Mouse (Mus musculus) CD4-positive, CD25-positive, alpha-beta regulatory T cell, adult 2 months (primary cell): ENCODE measurements at regions not wholly inside any gene's neighbourhood (a gene's known extent, or its start where the extent isn't known, plus 50 kb on each side); places are given as distances from the start of the nearest gene placed in this dataset.
"Not testable (repeated sequence)": the region's sequence is repeated elsewhere in the genome, so short reads cannot be mapped to it uniquely, and the experiment has no call there.

Experiments used
- DNase-seq: peaks from one replicate; pipeline ENCODE4 v3.0.0-alpha.2; 2012; ENCODE audit warnings: low read depth, low spot score

- no peak for DNase-seq
Measured at GRCm38 (mm10) chr13:111904616-111905212, 95.9 kb upstream of the Map3k1 start.

- no peak for DNase-seq
Measured at GRCm38 (mm10) chr13:111905213-111905701, 96.5 kb upstream of the Map3k1 start.

DNA sequence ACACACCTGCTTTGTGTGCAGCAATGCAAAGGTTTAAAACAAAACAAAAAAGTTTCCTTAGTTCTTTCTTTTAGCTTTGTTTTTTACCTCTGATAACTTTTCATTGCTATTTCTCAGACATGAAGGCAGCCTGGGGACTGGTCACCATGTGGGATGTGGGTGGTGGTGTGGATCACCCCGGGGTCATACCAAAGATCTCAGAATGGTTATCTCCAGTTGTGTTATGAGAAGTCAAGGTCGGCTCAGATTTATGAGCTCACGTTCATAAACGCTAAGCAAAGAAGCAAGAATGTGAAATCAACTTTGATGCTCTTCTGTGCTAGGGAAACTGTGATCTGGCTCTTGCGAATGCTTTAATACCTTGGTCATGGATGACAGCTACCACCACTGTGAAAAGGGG is 102.3 kb upstream of the Map3k1 start:
- DNase-seq, result no peak

- peak; percentile 14 for DNase-seq
Measured at GRCm38 (mm10) chr13:111911661-111912312, 103.0 kb upstream of the Map3k1 start.

- no peak for DNase-seq
Measured at GRCm38 (mm10) chr13:111914348-111914913, 105.6 kb upstream of the Map3k1 start.

- not testable (repeated sequence) for DNase-seq
Measured at GRCm38 (mm10) chr13:111919417-111919816, 110.6 kb upstream of the Map3k1 start.

DNA sequence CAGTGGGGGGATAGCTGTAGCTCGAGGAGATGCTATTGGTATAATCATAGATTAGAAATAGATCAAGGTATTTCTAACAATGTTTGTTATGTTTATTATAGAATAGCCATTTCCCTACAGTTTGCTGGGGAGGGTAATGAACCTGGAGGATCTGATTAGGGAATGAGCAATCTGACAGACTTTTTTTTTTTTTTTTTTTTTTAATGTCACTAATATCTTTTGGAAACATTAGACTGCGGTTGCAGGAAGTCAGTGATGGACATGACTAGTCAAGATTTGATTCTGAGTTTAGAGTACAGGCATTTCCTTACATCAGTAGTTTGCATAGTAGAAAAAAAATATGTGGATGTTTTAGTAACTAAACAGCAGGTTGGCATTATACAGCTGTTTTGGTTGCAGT is 111.7 kb upstream of the Map3k1 start:
- DNase-seq, result no peak

- DNase-seq, result no peak
Measured at GRCm38 (mm10) chr13:111921142-111922035, 112.6 kb upstream of the Map3k1 start.

- no peak for DNase-seq
Measured at GRCm38 (mm10) chr13:111925349-111925748, 116.6 kb upstream of the Map3k1 start.

GRCm38 (mm10) chr13:111926801-111927200 is 118.0 kb upstream of the Map3k1 start:
- no peak for DNase-seq

DNA sequence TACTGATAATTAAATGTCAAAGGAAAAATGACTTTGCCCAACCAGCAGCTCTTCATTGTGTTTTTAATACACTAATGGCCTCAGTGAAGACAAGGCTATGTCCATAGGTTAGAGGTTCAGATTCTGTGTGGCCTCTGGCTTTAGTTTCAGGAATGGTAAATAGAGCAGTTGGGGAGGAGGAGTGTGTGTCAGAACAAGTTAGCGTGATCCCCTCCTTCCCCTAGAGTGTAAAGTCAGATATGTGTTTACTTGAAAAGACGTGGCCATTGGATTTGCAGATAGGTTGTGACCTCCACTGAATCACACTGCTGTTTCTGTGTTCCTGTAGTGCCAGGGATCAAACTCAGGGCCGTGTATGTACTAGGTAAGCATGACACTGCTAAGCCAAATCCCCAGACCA is 118.7 kb upstream of the Map3k1 start:
- no peak for DNase-seq

DNA sequence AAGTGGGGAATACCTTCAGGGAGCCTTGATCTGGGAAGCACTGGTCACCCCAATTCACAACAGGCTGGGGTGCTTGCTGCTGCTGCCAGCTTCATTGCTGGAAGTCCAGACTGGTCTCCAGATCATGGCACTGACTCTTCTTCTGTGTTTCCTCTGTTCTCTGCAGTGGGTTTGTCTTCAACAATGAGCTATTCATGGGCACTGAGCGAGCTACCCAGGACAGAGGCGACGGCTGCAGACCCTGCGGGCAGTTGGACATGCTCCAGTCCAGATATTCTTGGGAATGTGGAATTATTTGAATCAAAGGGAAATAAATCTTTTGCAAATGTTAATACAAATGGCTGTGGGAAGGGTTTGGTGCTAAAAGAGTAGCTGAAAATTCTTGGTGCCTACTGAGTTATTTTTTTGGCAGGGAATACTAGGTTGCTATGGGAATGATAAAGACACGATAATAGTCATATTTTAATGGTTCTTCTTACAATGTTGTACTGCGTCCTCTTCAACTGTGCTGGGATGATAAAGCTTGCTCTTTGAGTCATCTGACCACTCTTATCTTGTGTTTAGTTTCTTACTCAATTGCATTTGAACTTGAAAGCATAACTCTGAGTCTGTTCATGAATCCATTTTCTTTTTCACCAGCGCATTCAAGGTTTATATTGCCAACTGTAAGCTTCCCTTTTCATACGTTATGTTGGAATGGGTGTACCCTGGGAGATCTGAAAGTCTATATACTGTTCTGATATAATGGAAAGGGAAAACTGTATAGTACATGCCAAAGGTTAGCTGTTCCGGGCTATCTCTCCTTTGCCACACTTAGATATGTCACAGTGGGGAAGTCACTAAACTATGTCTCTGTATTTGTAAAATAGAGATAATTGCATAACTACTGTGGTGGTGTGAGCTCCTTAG is 120.1 kb upstream of the Map3k1 start:
- DNase-seq, result no peak

DNA sequence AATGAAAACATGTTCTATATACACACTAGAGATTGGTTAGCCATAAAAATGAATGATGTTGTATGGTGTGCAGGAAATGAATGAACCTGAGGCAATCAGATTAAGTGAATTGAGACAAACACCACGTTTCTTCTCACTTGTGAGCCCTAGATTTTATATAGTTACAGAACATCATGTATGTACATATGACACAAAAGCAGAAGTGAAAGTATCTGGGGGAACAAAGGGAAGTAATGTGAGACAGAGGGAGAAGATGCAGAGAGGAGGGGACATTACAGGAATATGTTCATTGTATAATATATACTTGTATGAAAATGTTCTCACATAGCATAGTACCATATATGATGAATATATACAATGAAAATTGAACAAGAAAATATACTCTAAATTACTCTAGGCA is 121.1 kb upstream of the Map3k1 start:
- DNase-seq, result no peak

DNA sequence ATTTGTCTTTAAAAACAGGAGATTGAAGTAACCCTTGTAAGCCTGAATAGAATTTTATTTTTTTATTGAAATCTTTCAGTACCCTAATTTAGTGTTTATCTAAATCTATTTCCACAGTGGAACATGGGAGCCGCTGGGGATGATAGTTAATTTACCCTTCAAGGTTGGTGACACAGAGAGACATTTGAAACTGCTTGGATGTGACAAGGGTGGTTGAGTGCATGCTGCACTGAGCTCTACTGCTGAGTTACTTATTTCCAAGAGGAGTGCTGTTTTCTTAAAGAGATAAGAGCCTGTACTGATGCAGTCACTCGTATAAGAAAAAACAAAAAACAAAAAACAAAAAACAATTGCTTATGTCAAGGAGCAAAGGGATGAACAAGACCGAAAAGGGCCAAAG is 123.7 kb upstream of the Map3k1 start:
- no peak for DNase-seq

DNA sequence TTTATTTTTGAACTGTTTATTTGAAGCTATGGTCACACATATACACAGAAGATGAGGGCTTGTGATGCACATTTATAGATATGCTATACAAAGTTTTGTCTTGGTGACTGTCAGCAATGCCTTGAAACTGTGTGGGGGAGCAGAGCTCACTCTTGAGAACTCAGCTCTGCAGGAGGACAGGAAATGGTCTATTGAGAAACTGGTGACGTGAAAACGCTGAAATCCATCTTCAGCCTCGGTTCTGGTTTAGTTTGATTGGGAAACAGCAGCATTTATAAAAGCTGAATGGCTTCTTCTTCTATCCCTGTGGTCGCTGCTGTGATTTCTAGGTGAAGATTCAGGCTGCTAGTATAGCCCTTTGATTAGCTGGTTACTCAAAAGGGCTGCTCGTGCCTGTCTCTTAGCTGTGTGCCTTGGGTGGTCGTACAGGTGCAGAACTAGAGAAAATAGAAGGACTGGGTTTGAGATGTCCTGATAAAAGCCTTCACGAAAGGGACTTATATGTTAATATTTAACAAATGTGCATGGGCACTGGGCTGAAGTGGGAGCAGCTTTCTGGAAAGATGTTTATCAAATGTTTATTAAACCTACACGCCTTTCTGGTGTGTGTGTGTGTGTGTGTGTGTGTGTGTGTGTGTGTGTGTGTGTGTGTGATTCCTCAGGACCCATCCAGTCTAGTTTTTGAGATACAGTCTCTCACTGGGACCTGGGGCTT is 124.9 kb upstream of the Map3k1 start:
- DNase-seq, result peak; percentile 51

DNA sequence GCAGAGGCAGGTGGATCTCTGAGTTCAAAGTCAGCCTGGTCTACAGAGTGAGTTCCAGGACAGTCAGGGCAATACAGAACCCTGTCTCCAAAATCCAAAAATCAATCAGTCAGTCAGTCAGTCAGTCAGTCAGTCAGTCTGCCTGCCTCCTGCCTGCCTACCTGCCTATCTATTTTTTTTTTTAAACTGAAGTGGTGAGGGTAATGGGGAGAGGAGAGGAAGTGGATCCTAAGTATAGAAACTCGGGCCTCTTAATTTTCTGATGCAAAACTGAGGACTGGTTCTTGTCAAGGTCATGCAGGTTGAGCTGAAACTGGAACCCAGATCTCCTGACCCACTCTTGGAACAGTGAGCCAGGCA is 126.9 kb upstream of the Map3k1 start:
- DNase-seq, result no peak

DNA sequence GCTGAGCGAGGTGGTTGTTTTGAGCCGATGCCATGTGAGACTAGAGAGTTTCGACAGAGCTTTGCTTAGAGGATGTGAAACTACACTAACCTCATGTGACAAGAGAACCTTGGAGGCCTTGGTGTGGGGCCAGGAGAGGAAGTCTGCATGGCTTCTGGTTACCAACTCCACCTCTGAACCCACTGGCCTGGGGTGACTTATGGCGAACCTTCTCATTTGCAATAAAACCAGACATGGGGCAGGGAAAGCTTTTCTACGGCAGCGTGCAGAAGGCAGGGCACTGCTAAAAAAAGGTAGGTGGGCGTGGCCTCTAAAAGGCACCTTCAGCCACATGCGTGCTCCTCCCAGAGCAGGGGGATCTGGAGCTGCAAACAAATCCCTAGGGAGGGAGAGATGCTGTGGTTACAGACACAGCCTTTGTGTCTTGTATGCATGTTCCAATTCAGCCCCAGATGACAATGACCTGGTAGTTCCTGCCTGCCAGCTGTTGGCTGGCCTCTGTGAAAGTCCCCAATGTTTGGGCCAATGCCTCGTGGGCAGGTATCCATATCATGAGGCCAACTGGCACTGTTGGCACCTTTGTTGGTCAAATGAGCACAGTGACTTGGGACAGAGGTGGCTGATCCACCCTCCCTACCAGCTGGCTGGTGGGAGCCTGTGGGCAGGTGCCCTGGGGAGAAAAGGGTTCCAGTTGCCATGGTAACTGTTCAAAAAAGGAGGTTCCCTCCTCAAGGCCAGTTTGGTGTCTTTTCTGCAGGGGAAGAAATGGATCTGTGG is 127.5 kb upstream of the Map3k1 start:
- peak; percentile 70 for DNase-seq

- DNase-seq, result no peak
Measured at GRCm38 (mm10) chr13:111936983-111937382, 128.2 kb upstream of the Map3k1 start.

DNA sequence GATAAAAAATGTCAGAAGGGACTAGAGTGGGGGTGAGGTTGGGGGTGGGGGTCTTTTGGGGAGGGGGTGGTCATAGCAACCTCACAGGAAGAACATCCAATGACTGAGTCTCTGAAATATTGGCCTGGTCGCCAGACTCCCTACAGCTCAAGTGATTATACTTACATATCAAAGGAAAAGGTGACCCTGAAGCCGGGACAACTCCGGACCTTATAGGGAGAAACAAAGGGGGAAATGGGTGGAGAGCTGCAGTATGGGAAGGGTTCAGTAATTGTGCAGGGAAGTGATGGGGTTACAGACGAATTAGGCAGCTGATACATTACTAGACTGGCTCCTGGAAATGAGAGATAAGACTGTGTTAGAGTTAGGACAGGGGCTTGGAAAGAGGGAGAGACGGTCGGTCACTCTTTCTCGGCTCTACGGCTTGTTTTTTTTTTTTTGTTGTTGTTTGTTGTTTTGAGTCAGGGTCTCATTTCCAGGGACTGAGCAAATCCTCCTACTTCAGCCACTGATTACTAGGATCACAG is 130.2 kb upstream of the Map3k1 start:
- no peak for DNase-seq
